Mouse (Mus musculus) mature B cell (primary cell): ENCODE results near the gene Vti1a.

ENCODE experiments used
- in situ Hi-C: fragments of 300-500 bp; cut with MboI; formaldehyde crosslinking; loops from 2 replicates; pipeline ENCODE4 v1.14.3; 2019

The Vti1a gene

GRCm38 (mm10) chr19:55316109-55316714, at the start of gene Vti1a:
Gene Vti1a (plus strand): TSS chr19:55316295.
- in situ Hi-C loops, result no loop called here

DNA sequence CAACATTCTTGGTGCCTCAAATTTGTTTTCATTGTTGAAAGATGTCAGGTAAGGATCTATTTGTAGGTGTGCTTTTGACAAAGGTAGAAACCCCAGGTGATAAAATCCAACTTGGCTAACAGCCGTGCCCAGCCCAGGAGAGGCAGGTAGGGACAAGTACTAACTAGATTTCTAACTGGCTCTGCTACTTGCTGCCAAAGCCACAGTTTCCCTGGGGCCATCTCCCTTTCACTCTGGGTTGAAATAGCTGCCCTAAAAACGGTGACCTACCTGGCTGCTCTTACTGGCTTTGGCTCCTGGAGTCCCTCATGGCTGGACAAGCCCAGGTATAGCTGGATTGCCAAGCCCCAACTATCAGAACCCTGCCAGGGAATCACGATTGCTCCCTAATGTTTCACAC, 49.3 kb upstream of the Vti1a start:
- in situ Hi-C loops, result no loop called here

- in situ Hi-C loops, result no loop called here
Measured at GRCm38 (mm10) chr19:55268150-55268549, 47.9 kb upstream of the Vti1a start.

DNA sequence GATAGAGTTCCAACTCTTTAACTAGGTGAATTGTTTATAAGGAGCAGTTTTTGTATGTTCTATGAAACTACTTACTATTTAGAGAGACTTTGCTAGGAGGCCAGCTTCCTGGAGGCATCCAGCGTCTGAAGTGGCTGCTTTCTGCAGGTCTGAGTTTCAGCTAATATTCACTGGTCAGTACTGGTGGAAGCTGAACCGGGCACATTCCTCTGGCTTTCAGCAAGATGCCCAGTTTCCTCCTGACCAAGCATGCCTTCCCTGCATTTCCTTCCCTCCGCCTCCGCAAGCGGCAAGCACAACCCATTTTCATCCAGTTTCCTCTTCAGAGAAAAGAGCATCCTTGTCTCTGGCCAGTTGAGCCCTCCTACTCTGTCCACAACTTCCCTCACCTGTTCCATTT, 47.0 kb upstream of the Vti1a start:
- in situ Hi-C loops, result no loop called here

GRCm38 (mm10) chr19:55271448-55271847, 44.6 kb upstream of the Vti1a start:
- in situ Hi-C loops, result no loop called here

GRCm38 (mm10) chr19:55273340-55273739, 42.8 kb upstream of the Vti1a start:
- in situ Hi-C loops, result no loop called here

- in situ Hi-C loops, result no loop called here
Measured at GRCm38 (mm10) chr19:55276100-55276499, 40.0 kb upstream of the Vti1a start.

- in situ Hi-C loops, result no loop called here
Measured at GRCm38 (mm10) chr19:55276770-55277169, 39.3 kb upstream of the Vti1a start.

DNA sequence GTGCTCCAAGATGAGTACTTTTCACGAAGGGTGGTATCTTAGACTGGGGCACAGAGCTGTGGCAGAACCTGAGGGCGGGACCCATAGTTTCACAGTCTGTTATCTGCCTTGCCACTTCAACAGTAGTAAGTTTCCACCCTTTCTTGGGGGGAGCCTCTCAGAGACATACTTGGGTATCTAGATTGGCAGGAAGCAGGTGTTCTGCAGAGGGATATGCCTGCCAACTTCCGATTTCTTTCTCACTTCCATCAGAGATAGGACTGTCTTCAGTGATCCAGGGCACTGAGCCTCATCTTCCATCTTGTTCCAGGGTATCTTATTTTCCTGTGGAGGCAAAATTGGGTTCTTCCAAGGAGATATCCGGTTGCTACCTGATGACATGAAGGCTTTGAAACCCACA, 32.0 kb upstream of the Vti1a start:
- in situ Hi-C loops, result no loop called here

GRCm38 (mm10) chr19:55286034-55286433, 30.1 kb upstream of the Vti1a start:
- in situ Hi-C loops, result no loop called here

DNA sequence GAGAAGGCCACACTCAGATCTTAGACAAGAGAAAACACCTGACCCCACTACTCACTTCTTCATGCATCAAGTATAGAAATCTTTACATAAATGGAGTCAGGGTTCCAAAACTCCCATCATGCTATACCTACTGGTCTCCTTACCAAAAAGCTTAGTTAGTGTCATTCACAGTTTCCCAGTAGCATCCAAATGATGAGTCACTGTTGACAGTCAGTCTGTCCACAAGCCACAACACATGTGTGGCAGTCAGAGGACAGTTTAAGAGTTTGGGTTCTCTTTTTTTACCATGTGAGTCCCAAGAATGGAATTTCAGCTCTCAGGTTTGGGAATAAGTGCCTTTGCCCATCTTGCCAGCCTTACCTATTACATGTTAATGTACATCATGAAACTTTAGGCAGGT, 27.1 kb upstream of the Vti1a start:
- in situ Hi-C loops, result no loop called here

GRCm38 (mm10) chr19:55290621-55291270, 25.3 kb upstream of the Vti1a start:
- in situ Hi-C loops, result no loop called here

GRCm38 (mm10) chr19:55292210-55292850, 23.8 kb upstream of the Vti1a start:
- in situ Hi-C loops, result no loop called here

DNA sequence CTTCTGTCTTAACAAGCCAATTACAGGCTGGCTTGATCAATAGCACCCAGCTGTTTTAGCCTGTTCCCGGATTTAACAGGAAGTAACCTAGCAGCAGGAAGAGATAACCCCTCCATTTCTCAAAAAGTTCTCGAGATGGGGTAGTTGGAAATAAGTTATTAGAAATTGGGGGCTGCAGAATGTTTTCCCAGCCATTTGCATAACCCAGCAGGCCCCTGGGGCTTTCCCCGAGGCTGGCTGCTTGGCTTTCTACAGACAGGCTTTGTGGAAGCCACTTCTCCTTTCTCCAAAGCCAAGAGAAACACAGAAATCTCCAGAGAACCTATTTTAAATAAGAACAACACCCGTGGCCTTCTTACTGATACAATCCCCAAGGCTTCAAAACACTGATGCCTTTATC, 22.9 kb upstream of the Vti1a start:
- in situ Hi-C loops, result no loop called here

- in situ Hi-C loops, result no loop called here
Measured at GRCm38 (mm10) chr19:55295075-55295474, 21.0 kb upstream of the Vti1a start.

GRCm38 (mm10) chr19:55295556-55295955, 20.5 kb upstream of the Vti1a start:
- in situ Hi-C loops, result no loop called here

- in situ Hi-C loops, result no loop called here
Measured at GRCm38 (mm10) chr19:55296301-55296700, 19.8 kb upstream of the Vti1a start.

DNA sequence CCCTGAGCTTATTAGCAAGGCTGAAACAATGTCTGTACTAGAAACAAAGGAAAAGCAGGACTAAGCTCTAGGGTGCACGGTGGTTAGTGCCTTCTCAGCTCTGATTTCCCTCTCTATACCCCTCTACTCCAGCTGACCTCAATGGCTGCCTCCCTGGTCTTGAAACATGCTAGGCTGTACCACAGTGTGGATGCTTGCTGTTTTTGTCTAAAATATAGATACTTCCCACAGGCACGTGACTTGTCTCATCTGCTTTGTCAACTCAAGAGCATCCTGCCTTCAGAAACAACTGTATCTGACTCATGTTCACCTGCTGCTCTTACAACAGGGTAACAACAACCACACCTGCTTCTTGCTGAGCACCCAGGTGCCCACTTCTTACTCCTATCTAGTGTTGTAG, 18.6 kb upstream of the Vti1a start:
- in situ Hi-C loops, result no loop called here

- in situ Hi-C loops, result no loop called here
Measured at GRCm38 (mm10) chr19:55297961-55298360, 18.1 kb upstream of the Vti1a start.

GRCm38 (mm10) chr19:55299378-55299777, 16.7 kb upstream of the Vti1a start:
- in situ Hi-C loops, result no loop called here

GRCm38 (mm10) chr19:55300525-55300924, 15.6 kb upstream of the Vti1a start:
- in situ Hi-C loops, result no loop called here

- in situ Hi-C loops, result no loop called here
Measured at GRCm38 (mm10) chr19:55305024-55305423, 11.1 kb upstream of the Vti1a start.

GRCm38 (mm10) chr19:55311874-55312273, 4.2 kb upstream of the Vti1a start:
- in situ Hi-C loops, result no loop called here
